In the genomic region with DNA sequence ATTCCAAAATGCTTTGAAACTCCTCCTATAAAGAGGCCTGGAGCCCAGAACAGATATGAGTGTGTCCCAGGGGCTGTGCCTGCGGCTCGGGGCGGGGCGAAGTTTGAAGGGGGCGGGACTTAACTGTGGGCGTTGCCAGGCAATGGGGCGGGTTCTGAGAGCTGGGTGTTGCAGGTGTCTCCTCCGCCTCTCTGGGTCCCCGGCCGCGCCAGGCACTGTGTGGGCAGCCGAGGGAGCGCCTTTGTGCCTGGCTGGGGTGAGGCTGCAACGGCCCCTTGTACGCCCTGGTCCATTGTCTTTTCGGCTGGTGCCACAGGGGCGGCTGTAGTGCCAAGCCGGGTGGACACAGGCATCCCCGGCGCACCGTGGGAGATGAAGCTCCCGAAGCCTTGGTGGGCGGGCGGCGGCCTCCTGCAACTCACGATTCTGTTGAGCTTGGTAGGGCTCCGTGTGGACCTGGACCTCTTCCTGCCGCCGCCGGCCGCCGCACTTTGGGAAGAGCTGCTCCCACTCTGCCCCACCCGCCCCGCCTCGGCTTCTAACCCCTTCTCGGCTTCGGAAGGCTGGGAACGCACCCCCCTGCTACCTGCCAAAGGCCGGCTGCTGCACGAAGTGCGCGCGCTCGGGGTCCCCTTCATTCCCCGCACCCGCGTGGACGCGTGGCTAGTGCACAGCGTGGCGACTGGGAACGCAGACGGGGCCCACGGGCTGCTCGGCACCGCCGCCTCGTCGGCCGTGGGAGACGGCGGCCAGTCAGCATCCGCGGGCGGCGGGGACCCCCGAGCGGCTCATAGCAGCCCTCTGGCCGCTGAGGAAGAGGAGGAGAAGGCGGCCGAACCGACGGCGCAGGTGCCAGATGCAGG, we compare ENCODE assay signal across 8 mouse cellular contexts. TPM values are rescaled to one million over a fixed set of nuclear protein-coding genes. Genes with fewer than 3 reads are reported as not detected.
DNase-seq lines count a peak whose midpoint lies in the region; ATAC-seq and TF ChIP-seq lines count a peak whose summit lies in the region.

A gene (plus strand): TSS at position 136 of the 863 bp plus-strand sequence.

- 2% methylated on average over 74 of the region's 74 CpGs for WGBS in kidney, adult 2 months
- 2% methylated on average over 74 of the region's 74 CpGs for WGBS in liver, embryonic 13.5 days (ENCODE audit: insufficient replicate concordance)

- no peak for TF ChIP-seq CTCF in kidney, adult 2 months (conservative IDR thresholded peaks at IDR 0.05; ENCODE audit: insufficient read depth, insufficient read length, low read depth, low read length)
- no peak for TF ChIP-seq CTCF in testis, adult 2 months (IDR thresholded peaks at IDR 0.05; ENCODE audit: control insufficient read depth, insufficient read depth, insufficient replicate concordance, low read depth, low read length)

- H3K9me3 ChIP-seq in liver, embryonic 13.5 days (replicated peaks), result no peaks in the 10 kb centered on the region

- H3K9ac ChIP-seq in liver, embryonic 13.5 days, result peak within 1 kb of the TSS; percentile 17; the same call in 1 of the 2 replicates

- peak within 1 kb of the TSS; percentile 54 for H3K4me3 ChIP-seq in kidney, adult 2 months (ENCODE audit: insufficient read depth, low read depth, low read length)
- peak within 1 kb of the TSS; percentile 56 for H3K4me3 ChIP-seq in liver, embryonic 13.5 days (replicated peaks)
- peak within 1 kb of the TSS; percentile 79 for H3K4me3 ChIP-seq in testis, adult 2 months (ENCODE audit: control insufficient read depth, low read depth, low read length)

- ATAC-seq in liver, embryonic 13.5 days (ENCODE audit: low read depth), result peak; percentile 93

- peaks cover 7% of the 10 kb centered on the region for H3K27me3 ChIP-seq in kidney, adult 2 months (replicated peaks; ENCODE audit: control insufficient read depth, insufficient read depth, low read length)
- H3K27me3 ChIP-seq in liver, embryonic 13.5 days, result peaks cover 78% of the 10 kb centered on the region
- no peaks in the 10 kb centered on the region for H3K27me3 ChIP-seq in testis, adult 2 months (ENCODE audit: control insufficient read depth, insufficient read depth, low read length)

- H3K27ac ChIP-seq in kidney, adult 2 months (ENCODE audit: insufficient read depth, low read depth, low read length), result no peak within 1 kb of the TSS
- H3K27ac ChIP-seq in liver, embryonic 13.5 days, result no peak within 1 kb of the TSS
- no peak within 1 kb of the TSS for H3K27ac ChIP-seq in testis, adult 2 months (ENCODE audit: control insufficient read depth, insufficient read depth, low read depth, low read length)

- no peaks in the 10 kb centered on the region for H3K36me3 ChIP-seq in kidney, adult 2 months (ENCODE audit: control insufficient read depth, insufficient read depth, low read length)
- no peaks in the 10 kb centered on the region for H3K36me3 ChIP-seq in liver, embryonic 13.5 days
- H3K36me3 ChIP-seq in testis, adult 2 months (ENCODE audit: control insufficient read depth, insufficient read depth, low read length), result no peaks in the 10 kb centered on the region

- peak; percentile 20 to 21 for DNase-seq in cerebellum, adult 18-20 months
- DNase-seq in cerebellum, adult 9-10 months, result no peak
- peak; percentile 41 to 50 for DNase-seq in cerebellum, postnatal 14 days
- DNase-seq in gastrocnemius, postnatal 4 days (ENCODE audit: low spot score in 2 of 2), result peak; percentile 21 to 28
- DNase-seq in kidney, adult 2 months, result peak; percentile 31
- DNase-seq in liver, embryonic 13.5 days, result peak; percentile 62
- DNase-seq in naive thymus-derived CD4-positive, alpha-beta T cell, adult 2 months (ENCODE audit: low read depth), result peak; percentile 75

- no peak for TF ChIP-seq POLR2A in kidney, adult 2 months (IDR thresholded peaks at IDR 0.05; ENCODE audit: low read depth, low read length)
- no peak for TF ChIP-seq POLR2A in testis, adult 2 months (IDR thresholded peaks at IDR 0.05; ENCODE audit: control insufficient read depth, low read depth, low read length)

- H3K4me1 ChIP-seq in kidney, adult 2 months (ENCODE audit: control insufficient read depth, insufficient read depth, low read length), result no peaks in the 10 kb centered on the region
- peaks cover 16% of the 10 kb centered on the region for H3K4me1 ChIP-seq in liver, embryonic 13.5 days (replicated peaks)
- H3K4me1 ChIP-seq in testis, adult 2 months (ENCODE audit: control insufficient read depth, insufficient read depth, low read length), result peaks cover 12% of the 10 kb centered on the region

- peak within 1 kb of the TSS; percentile 75 for H3K4me2 ChIP-seq in liver, embryonic 13.5 days

RNA-seq across cellular contexts. Expression of the gene that starts here (rescaled TPM):
- under 1 TPM; 0.23 to 0.25 TPM for total RNA-seq in gastrocnemius, postnatal 4 days (2021)
- 0.75 and 1.3 TPM in 2 replicates for polyA plus RNA-seq in kidney, adult 2 months (2012; rRNA removed)
- 0.13 and 0.22 TPM in 2 replicates for polyA plus RNA-seq in liver, embryonic 13.5 days (2015; fragmentation: Nextera tagmentation; extraction: Ambion mirVana)
- 0.76 and 1.1 TPM in 2 replicates for polyA plus RNA-seq in testis, adult 2 months (2012; rRNA removed)

Comparison
In these comparisons a context has a peak if more than half of its experiments do, and no peak if none do; other contexts are left out.
1. Peak in DNase-seq in gastrocnemius, postnatal 4 days; RNA of the gene not detected or under 1 TPM.
2. Peak in DNase-seq, ATAC-seq, H3K4me3 ChIP-seq, H3K9ac ChIP-seq and H3K4me2 ChIP-seq in liver, embryonic 13.5 days; RNA of the gene not detected or under 1 TPM.